Mouse (Mus musculus) neutrophil, adult 59 days (primary cell): ENCODE measurements around the gene Atp8a1. TPM values are rescaled to one million over a fixed set of nuclear protein-coding genes. Genes with fewer than 3 reads are reported as not detected.

Experiments used
- total RNA-seq, 2 experiments: library from RNA; stranded (reverse); gene quantifications; 1 replicate in 1 of 2; 2 replicates in 1 of 2; pipeline ENCODE4 v1.2.4; 2023

Gene Atp8a1
- 100 to 1,000 TPM in 1 of 2 experiments, 10 to 100 TPM in 1; 87.9 to 106 TPM for total RNA-seq

DNA sequence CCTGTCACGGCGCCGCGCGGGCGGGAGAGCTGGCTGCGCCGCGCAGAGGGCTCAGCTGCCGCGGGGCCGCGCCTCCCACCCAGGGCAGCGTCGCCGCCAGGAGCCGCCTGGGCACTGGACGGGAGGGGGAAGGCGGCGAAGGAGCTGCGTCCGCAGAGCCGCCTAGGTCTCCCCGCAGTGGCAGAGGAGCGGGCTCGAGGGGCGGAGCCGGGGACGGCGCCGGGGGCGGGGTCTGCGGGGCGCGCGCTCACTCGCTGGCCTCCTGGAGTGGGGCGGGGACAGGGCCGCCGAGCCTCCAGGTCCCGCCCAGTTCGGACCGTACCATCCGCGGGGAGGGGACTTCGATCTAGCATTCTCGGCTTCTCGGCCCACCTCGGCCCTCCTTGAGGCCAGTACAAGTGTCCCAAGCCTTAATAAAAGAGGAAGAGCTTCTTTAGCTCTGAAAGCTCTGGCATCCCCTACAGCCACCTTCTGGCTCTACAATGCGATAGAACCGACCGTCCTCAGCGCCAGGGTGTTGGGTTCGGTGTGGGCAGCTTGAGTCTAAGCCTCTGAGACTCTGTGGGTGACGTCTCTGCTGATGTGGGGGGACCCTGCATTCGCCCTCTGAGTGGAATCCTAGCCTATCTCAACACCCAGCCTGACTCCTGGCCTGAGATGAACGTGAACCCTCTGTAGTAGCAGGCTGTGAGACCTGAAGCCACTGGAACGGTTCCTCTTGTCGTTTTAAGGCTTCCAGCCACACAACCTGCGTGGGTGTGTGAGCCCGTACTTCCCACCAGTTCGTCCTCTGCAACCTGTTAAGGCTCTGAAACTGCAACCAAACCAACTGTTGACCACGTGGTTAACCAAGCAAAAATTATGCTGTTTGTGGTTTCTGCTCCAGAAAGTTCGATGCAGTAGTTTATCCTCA, at the start of gene Atp8a1:
Gene Atp8a1 (minus strand): TSS at position 182 of the 913 bp plus-strand sequence.

DNA sequence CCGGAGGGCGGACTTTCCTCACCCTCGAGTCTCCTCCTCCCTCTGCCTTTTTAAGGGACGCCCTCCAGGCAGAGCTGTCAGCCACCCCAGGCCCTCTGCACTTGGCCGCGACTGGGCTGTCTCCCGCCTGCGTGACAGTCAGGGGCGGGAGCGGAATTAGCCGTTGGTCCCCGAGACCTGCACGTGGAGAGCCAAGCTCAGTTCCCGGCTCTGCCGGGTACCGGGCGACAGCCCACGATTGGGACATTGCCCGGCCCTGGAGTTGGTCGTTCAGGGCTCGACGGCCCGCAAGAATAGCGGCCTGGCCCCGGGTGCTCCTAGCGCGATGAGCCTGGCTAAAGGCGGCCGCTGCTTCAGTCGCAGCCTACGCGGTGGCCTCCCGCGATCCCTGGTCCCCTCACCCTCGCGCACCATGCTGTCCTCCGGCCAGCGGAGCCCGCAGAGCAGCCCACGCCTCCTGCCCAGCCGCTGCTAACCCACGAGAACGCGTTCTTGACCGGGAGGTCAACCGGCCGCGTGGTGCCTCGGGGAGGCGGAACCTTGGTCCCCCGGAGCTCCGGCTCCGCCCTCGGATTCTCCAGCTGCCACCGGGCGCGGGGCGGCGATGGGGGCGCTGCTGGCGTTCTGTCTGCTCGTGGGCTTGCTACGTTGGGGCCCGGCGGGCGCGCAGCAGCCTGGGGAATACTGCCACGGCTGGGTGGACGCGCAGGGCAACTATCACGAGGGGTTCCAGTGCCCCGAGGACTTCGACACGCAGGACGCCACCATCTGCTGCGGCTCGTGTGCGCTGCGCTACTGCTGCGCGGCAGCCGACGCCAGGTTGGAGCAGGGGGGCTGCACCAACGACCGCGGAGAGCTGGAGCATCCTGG, 239.2 kb downstream of the Atp8a1 start, which contains the start of gene Shisa3:
Gene Shisa3 (plus strand): TSS at position 79 of the 870 bp plus-strand sequence.

Other genes with a start within 250 kb of the Atp8a1 start
- gene Shisa3, start 239.6 kb downstream of the Atp8a1 start, total RNA-seq = not detected
- not detected for gene Gm5108, start 94.2 kb upstream of the Atp8a1 start, total RNA-seq
- gene Gm21905, start 99.0 kb upstream of the Atp8a1 start, total RNA-seq = not detected
- gene Grxcr1, start 184.4 kb upstream of the Atp8a1 start, total RNA-seq = not detected